Mouse (Mus musculus) MEL (cell line): ENCODE data around the gene Pdss2.

Experiments used
- BHLHE40 ChIP-seq: IDR thresholded peaks from 2 replicates; pipeline ENCODE4 v1.6.1; 2012; ENCODE audit warnings: low read depth, mild to moderate bottlenecking, inconsistent platforms, low read length, improper control_type of control experiment, borderline replicate concordance
- CTCF ChIP-seq, 3 experiments: IDR thresholded peaks in 2 of 3; conservative IDR thresholded peaks in 1 of 3; 2 replicates each; pipeline ENCODE4 v1.5.1; 2011 to 2012; ENCODE audit warnings: low read length in 3 of 3, low read depth in 2 of 3, mild to moderate bottlenecking in 2 of 3, improper control_type of control experiment in 1 of 3, inconsistent platforms in 1 of 3, mixed read lengths in 1 of 3, moderate library complexity in 1 of 3; ENCODE audit not compliant: control insufficient read depth in 1 of 3, insufficient read depth in 1 of 3, poor library complexity in 1 of 3, severe bottlenecking in 1 of 3
- EP300 ChIP-seq, 2 experiments: IDR thresholded peaks; 2 replicates each; pipeline ENCODE4 v1.6.1; 2011; ENCODE audit warnings: improper control_type of control experiment in 2 of 2, low read length in 2 of 2, low read depth in 1 of 2, mild to moderate bottlenecking in 1 of 2
- KAT2A ChIP-seq: conservative IDR thresholded peaks from 2 replicates; pipeline ENCODE4 v1.6.1; 2012; ENCODE audit warnings: low read depth, low read length, improper control_type of control experiment, inconsistent platforms
- MAFK ChIP-seq: IDR thresholded peaks from 2 replicates; pipeline ENCODE4 v1.6.1; 2011; ENCODE audit warnings: low read depth, mild to moderate bottlenecking, low read length, improper control_type of control experiment, borderline replicate concordance
- MEF2A ChIP-seq: IDR thresholded peaks from 2 replicates; pipeline ENCODE4 v1.6.1; 2014; ENCODE audit warnings: low read depth, mild to moderate bottlenecking, inconsistent platforms, low read length, improper control_type of control experiment; ENCODE audit not compliant: poor library complexity, insufficient replicate concordance, severe bottlenecking; ENCODE audit errors: extremely low read depth
- MXI1 ChIP-seq: IDR thresholded peaks from 2 replicates; pipeline ENCODE4 v1.6.1; 2011; ENCODE audit warnings: mild to moderate bottlenecking, low read depth, low read length, improper control_type of control experiment
- NELFE ChIP-seq: IDR thresholded peaks from 2 replicates; pipeline ENCODE4 v1.6.1; 2011; ENCODE audit warnings: low read depth, low read length, improper control_type of control experiment
- POLR2A ChIP-seq, 2 experiments: IDR thresholded peaks; 2 replicates each; pipeline ENCODE4 v1.6.1; 2011 to 2012; ENCODE audit warnings: low read length in 2 of 2, mild to moderate bottlenecking in 2 of 2, control low read depth in 1 of 2, improper control_type of control experiment in 1 of 2, low read depth in 1 of 2, moderate library complexity in 1 of 2; ENCODE audit not compliant: control insufficient read depth in 1 of 2, insufficient read depth in 1 of 2, poor library complexity in 1 of 2
- SIN3A ChIP-seq: IDR thresholded peaks from 2 replicates; pipeline ENCODE4 v1.6.1; 2012; ENCODE audit warnings: low read length, improper control_type of control experiment, inconsistent platforms
- SMC3 ChIP-seq: IDR thresholded peaks from 2 replicates; pipeline ENCODE4 v1.6.1; 2011; ENCODE audit warnings: low read depth, low read length, improper control_type of control experiment
- ZC3H11A ChIP-seq: IDR thresholded peaks from 2 replicates; pipeline ENCODE4 v1.6.1; 2012; ENCODE audit warnings: low read depth, mild to moderate bottlenecking, inconsistent platforms, low read length, improper control_type of control experiment
- ZKSCAN1 ChIP-seq: IDR thresholded peaks from 2 replicates; pipeline ENCODE4 v1.6.1; 2012; ENCODE audit warnings: low read depth, mild to moderate bottlenecking, inconsistent platforms, low read length, improper control_type of control experiment, moderate library complexity

DNA sequence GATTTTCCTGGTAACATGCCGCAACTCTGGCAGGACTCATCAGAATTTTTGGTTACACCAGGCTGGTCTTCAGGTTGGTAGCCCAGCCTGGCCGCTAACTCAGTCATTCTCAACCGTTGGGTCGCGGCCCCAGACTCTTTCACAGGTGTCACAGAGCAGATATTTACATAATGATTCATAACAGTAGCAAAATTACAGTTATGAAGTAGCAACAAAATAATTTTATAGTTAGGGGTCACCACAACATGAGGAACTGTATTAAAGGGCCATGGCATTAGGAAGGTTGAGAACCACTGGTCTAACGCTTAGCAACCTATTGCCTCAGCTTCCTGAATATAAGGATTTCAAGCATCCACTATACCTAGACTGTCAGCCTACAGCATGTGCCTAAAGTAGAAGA lies 247.0 kb downstream of the Pdss2 start:
- TF ChIP-seq POLR2A (IDR thresholded peaks at IDR 0.05; ENCODE audit: control insufficient read depth in 1 of 2, insufficient read depth in 1 of 2, low read depth in 1 of 2, low read length in 2 of 2, poor library complexity in 1 of 2) (no peak), EP300 (IDR thresholded peaks at IDR 0.05; ENCODE audit: low read depth in 1 of 2, low read length in 2 of 2) (no peak), CTCF (IDR thresholded peaks at IDR 0.05 in 2 of 3, conservative IDR thresholded peaks at IDR 0.05 in 1 of 3; ENCODE audit: control insufficient read depth in 1 of 3, insufficient read depth in 1 of 3, low read depth in 2 of 3, low read length in 3 of 3, poor library complexity in 1 of 3, severe bottlenecking in 1 of 3) (no peak), BHLHE40 (no peak), MAFK (no peak), NELFE (no peak), KAT2A (no peak), MEF2A (no peak), ZC3H11A (no peak), ZKSCAN1 (no peak), SMC3 (no peak), MXI1 (no peak), SIN3A (no peak)
